Mouse (Mus musculus): ENCODE results near the gene Cipc. TPM values are rescaled to one million over a fixed set of nuclear protein-coding genes. Genes with fewer than 3 reads are reported as not detected.

Gene Cipc
- total RNA-seq, 2 experiments from 2014 or later: 22.7 to 32.3 TPM

DNA sequence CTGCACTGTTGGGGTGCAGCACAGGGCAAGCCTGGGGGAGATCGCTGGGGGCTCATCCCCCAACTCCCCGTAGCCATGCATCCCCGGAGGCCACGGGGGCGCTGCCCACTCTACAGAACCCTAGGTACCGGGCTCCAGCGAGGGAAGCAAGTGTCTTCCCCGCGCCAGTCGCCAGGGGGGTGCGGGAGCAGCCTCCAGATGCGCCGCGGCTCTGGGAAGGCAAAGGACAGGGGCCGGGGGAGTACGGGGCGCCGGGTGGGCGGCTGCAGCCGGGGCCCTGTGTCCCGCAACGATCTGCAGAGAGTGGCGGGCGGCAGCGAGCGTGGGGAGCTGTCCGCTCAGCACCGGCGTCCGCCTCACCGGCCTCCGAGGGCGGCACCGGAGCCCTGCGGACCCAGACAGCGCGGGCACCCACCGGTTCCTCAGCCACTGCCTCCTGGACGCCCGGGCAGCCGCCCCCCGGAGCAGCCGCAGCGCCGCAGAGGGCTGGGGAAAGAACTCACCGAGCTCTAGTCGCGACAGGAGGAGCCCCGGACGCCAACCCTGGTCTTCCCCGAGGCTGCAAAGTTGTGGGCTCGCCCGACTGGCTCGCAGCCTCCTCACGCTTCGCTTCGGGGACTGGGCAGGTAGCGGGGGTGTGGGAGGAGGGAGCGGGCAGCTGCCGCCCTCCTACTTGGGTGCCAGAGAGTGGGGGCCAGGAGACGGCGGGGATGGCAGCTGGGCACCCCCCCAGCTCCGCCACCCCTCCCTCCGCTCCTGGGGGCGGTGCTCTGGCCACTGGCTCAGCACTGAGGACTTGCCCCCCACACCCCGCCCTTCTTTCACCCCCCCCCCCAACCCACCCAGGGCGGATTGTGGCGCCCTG, 43.3 kb downstream of the Cipc start, which contains the start of gene Zdhhc22:
Gene Zdhhc22 (minus strand): TSS at position 541 of the 865 bp plus-strand sequence.
- no peak for DNase-seq

DNA sequence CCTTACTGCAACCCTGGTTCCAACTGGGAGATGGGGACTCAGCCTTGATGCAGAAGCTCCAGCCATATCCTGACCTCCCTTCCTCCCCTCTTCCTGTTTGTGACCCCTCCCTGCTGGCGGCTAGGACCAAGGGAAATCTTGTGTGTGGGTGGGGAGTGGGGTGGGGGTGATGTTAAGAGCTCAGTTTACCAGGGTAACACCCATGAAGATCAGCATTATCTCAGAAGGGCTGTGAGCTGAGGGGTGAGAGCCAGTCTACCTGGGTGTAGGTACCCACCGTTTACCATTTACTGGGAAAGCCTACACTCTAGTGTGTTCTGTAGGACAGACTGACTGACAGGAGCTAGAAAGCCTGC, 43.9 kb downstream of the Cipc start:
- no peak for DNase-seq

DNA sequence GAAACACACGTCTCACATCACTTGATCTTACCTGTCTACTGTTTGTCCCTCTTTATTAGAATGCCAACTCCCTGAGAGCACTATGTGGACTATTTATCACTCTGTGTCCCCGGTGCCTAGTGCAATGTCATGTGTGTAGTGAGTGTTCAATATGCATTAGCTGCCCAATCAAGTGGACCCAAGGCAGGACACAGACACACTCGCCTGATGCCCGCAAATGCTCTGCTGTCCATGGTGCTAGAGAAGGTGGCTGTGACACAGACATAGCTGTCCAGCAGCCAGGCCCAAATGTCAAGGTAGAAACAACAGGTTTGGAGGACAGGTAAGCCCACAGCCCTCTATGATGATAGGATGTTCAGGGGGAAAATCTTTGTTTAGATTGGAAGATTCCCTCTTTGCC, 47.3 kb downstream of the Cipc start:
- no peak for DNase-seq

DNA sequence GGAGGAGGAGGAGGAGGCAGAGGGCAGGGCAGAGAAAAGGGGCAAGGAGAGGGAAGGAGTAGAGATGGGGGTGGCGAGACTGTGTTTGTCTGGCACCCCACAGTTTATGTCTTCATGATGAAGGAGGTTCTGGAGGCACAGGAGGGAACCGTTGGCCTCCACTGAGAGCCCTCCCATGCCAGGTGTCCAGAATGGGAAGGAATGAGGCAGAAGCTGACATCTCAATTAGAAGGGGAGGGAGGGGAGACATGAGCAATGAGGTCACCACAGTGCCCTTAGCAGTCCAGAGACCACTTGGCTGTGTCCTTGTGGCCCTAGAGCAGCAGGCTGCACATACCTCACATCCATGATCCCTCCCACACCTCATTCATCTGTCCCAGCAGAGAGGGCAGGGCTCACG, 47.9 kb downstream of the Cipc start:
- no peak for DNase-seq

DNA sequence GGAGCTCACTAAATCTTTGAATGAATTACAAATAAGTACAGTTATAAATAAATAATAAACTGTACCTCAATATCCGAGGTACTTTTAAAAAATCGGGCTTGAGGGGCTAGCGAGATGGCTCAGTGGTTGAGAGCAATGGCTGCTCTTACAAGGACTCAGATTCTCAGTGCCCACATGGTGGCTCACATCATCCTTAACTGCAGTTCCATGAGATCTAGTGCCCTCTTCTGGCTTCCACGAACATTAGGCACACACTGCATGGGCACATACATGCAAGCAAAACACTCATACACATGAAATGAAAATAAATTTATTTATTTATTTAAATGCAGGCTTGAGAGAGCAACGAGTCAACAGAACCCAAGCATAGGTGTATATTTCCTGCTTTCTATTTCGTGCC, 49.1 kb downstream of the Cipc start:
- DNase-seq: no peak

DNA sequence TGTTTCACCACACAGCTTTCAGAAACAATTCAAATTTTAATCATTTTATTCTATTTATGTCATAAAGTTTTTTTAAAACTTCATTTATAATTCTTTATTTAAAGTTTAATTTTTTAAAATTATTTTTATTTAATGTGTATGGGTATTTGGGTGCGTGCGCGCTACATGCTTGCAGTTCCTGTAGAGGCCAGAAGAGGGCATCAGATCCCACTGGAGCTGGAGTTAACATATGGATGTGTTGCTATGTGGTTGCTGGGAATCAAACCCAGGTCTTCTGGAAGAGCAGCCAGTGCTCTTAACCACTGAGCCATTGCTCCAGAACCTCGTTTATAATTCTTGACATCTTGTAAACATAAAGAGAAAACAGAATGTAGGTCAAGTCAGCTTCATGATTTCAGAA, 51.9 kb downstream of the Cipc start:
- DNase-seq: no peak

DNA sequence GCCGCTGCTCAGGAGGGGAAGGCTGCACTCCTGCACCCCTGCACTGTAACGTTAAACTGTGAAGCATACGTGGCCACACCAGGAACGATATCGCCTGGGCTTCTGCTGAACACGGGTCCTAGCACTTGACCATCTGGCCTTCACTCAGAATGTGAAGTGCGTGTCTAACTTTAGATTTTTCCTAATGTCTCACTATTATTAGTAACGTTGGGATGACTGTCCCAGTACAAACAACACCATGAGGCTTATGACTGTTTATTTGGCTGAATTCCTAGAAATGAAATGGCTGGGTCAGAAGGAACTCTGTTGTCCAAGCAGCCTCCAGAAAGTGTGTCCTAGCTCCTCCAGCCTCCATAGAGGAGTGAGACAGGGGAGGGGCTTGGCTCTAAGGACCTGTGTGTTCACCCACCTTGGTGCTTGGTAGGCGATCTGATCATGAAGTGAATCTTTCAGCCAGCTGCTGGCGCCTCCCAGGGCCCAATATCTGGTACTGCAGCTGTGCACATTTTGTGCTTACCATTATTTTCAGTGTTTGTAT, 52.5 kb downstream of the Cipc start:
- peak; percentile 9 for DNase-seq

DNA sequence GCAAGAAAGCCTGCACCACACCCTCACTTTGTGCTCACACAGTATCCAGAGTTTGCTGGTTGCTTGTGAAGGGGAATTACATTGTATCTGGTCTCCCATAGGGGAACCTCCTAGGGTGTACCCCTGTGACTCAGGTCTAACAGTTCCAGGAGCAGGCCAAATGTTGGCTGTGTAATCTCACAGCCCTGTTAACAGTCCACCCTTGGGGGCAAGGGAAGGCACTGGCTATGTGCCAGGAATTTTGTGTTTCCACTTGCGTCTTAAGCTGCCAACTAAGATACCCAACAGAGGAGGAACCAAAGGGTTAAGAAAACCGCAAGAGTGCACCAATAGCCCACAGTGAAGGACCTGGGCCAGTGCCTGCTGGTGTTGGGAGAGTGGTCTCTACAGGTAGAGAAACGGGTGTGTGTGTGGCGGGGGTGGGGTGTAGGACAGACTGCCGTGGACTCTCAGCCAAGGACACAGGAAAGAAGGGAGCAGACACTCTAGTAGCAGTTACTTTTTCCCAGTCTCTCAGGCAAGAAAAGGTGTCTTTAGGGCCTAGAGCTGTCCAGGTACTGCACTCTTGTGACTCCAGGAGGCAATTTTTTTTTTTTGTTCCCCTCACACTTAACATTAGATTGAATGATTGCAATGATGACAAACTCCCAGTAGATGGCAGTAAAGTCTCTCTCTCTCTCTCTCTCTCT, 53.5 kb downstream of the Cipc start:
- no peak for DNase-seq

DNA sequence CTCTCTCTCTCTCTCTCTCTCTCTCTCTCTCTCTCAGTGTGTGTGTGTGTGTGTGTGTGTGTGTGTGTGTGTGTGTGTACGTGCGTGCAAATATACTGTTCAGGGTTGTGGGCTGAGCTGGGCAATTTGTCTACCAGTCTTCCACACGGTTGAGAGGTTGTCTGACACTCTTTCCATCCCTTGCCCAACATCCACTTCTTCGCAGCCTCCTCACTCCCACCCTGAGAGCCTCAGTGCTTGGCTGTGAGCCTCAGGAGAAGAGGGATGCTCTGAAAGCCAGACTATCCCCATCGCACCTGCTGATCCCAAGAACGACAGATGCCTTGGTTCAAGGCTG, 54.0 kb downstream of the Cipc start:
- DNase-seq: no peak

DNA sequence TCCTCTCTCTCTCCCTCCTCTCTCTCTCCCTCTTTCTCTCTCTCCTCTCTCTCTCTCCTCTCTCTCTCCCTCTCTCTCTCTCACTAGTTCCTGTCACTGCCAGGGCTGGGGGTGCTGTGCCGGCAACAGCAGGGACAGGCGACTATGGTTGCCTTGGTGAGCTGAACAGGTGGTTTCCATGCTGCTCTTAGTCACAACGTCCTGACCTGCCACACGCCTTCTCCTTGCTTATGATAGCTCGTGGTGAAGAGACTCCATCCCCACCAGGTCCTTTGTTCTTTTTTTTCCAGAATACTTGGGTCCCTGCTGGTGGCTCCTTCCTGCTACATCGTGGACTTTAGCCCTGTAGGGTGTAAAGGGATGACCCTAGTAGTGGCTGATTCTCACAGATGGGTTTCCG, 55.4 kb downstream of the Cipc start:
- DNase-seq: no peak

DNA sequence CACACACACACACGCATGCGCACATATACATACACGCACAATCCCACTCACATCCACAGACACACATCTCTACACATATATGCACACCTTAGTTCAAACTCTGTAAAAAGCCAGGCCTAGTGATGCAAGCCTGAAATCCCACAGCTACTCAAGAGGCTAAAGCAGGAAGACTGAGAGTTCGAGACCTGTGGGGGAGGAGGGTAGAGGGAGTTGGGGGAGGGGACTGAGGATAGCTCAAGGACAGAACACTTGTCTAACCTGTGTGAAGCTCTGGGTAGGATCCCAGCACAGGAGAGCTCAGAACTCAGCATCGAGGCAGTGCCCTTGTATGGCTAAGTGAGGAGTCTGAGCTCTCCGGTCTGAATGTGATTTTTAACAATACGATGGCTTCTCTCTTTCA, 56.0 kb downstream of the Cipc start:
- no peak for DNase-seq

DNA sequence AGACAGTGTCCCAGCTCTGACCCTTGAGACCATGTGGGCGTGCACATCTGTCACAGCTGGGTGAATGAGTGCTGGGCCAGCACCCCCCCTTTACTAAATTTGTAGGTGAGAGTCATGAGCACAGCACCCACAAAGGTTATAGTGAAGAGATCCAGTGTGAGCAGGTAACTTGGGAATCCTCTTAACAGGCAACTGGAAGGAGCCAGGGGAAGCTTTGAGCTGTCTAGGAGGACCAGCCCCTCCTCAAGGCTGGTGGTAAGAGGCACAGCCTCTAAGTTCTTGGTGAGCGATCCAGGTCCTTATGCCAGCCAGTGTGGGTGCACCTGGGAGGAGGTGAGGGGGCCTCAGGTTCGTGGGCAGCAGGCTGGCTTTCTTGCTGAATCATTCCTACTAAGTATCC, 56.8 kb downstream of the Cipc start:
- no peak for DNase-seq

DNA sequence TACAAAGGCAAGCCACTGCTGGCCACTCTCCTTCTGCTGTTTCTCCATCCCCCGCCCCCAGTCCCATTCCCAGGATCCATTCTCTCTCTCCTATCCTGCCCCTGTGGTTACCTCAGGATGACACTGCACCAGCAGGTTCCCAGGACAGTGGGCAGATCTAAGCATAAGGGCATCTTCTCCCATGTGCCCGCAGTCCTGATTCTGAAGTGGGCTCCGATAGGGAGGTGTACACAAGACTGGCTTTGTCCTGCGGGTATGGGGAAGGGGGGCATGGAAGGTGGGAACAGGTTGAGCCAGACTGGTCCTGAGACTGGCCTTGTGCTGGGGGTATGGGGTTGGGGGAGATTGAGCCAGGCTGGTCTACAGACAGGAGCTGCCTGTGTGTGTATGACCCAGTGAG, 57.8 kb downstream of the Cipc start:
- no peak for DNase-seq

Other genes with a start within 250 kb of the Cipc start
- 1 to 10 TPM; 3.3 to 3.8 TPM for gene Angel1, start 220.6 kb upstream of the Cipc start, total RNA-seq (2021)
- gene Lrrc74a, start 212.7 kb upstream of the Cipc start, total RNA-seq (2021): not detected
- gene Irf2bpl, start 62.2 kb upstream of the Cipc start, total RNA-seq (2021): 10 to 100 TPM; 22.0 to 24.0 TPM
- gene Zdhhc22, start 43.4 kb downstream of the Cipc start, total RNA-seq (2021): not detected
- gene Tmem63c, start 74.3 kb downstream of the Cipc start, total RNA-seq (2021): not detected
- under 1 TPM; 0.23 to 0.29 TPM for gene Ngb, start 155.5 kb downstream of the Cipc start, total RNA-seq (2021)
- 10 to 100 TPM; 31.4 to 40.5 TPM for gene Gstz1, start 200.1 kb downstream of the Cipc start, total RNA-seq (2021)
- 1 to 10 TPM; 4.7 to 5.0 TPM for gene Pomt2, start 200.9 kb downstream of the Cipc start, total RNA-seq (2021)

All from gastrocnemius, postnatal 25 days (tissue).